Mouse (Mus musculus): Measurements from ENCODE around the gene Bcl2l14. TPM values are rescaled to one million over a fixed set of nuclear protein-coding genes. Genes with fewer than 3 reads are reported as not detected.

The Bcl2l14 gene
- polyA plus RNA-seq, 1 experiment from 2014 or later: 3.1 TPM

GRCm38 (mm10) chr6:134466671-134467229 lies 70.6 kb downstream of the Bcl2l14 start:
- Histone ChIP-seq H3K9ac (ENCODE audit: low read length) (no peak overlapping the region), H3K4me3 (ENCODE audit: low read depth, low read length) (no peak overlapping the region), H3K4me1 (replicated peaks; ENCODE audit: control insufficient read depth, insufficient read depth, low read length) (0 out of 2 replicates have a peak, but pooled peaks cover 3% of the 10 kb centered on the region), H3K27ac (ENCODE audit: low read depth) (no peak overlapping the region), H3K4me2 (ENCODE audit: low read length) (no peak overlapping the region), H3K27me3 (replicated peaks; ENCODE audit: control insufficient read depth, insufficient read depth, low read length) (no peaks in the 10 kb centered on the region), H3K36me3 (ENCODE audit: control insufficient read depth, insufficient read depth, low read length) (peaks cover 78% of the 10 kb centered on the region), H3K9me3 (ENCODE audit: control insufficient read depth, low read length) (no peaks in the 10 kb centered on the region)
- DNase-seq (ENCODE audit: low spot score) (no peak), ATAC-seq (replicated peaks; ENCODE audit: low FRiP score, low TSS enrichment, low read depth) (peak; percentile 87)
- WGBS: 62% methylated on average over 10 of the region's 10 CpGs

- 0 out of 2 replicates have a peak, but pooled peaks cover 3% of the 10 kb centered on the region for H3K4me1 ChIP-seq (replicated peaks; ENCODE audit: control insufficient read depth, insufficient read depth, low read length)
- peaks cover 65% of the 10 kb centered on the region for H3K36me3 ChIP-seq (ENCODE audit: control insufficient read depth, insufficient read depth, low read length)
- H3K27me3 ChIP-seq (replicated peaks; ENCODE audit: control insufficient read depth, insufficient read depth, low read length): no peaks in the 10 kb centered on the region
- no peak overlapping the region for H3K4me2 ChIP-seq (ENCODE audit: low read length)
- no peak for DNase-seq (ENCODE audit: low spot score)
- no peaks in the 10 kb centered on the region for H3K9me3 ChIP-seq (ENCODE audit: control insufficient read depth, low read length)
- 90% methylated on average over 2 of the region's 2 CpGs for WGBS
- no peak overlapping the region for H3K4me3 ChIP-seq (ENCODE audit: low read depth, low read length)
- H3K27ac ChIP-seq (ENCODE audit: low read depth): no peak overlapping the region
- no peak overlapping the region for H3K9ac ChIP-seq (ENCODE audit: low read length)
- ATAC-seq (replicated peaks; ENCODE audit: low FRiP score, low TSS enrichment, low read depth): no peak
Measured at GRCm38 (mm10) chr6:134469297-134469696, 73.2 kb downstream of the Bcl2l14 start.

- ATAC-seq (replicated peaks; ENCODE audit: low FRiP score, low TSS enrichment, low read depth) (peak; percentile 37; the same call in 1 of the 2 replicates), DNase-seq (ENCODE audit: low spot score) (peak; percentile 67)
- Histone ChIP-seq H3K9ac (ENCODE audit: low read length) (no peak overlapping the region), H3K27me3 (replicated peaks; ENCODE audit: control insufficient read depth, insufficient read depth, low read length) (no peaks in the 10 kb centered on the region), H3K9me3 (ENCODE audit: control insufficient read depth, low read length) (no peaks in the 10 kb centered on the region), H3K27ac (ENCODE audit: low read depth) (no peak overlapping the region), H3K4me2 (ENCODE audit: low read length) (no peak overlapping the region), H3K36me3 (ENCODE audit: control insufficient read depth, insufficient read depth, low read length) (peaks cover 56% of the 10 kb centered on the region), H3K4me3 (ENCODE audit: low read depth, low read length) (no peak overlapping the region), H3K4me1 (replicated peaks; ENCODE audit: control insufficient read depth, insufficient read depth, low read length) (0 out of 2 replicates have a peak, but pooled peaks cover 3% of the 10 kb centered on the region)
- 61% methylated on average over 14 of the region's 14 CpGs for WGBS
Measured at GRCm38 (mm10) chr6:134470857-134471256, 74.7 kb downstream of the Bcl2l14 start.

GRCm38 (mm10) chr6:134473143-134473561 lies 77.0 kb downstream of the Bcl2l14 start:
- H3K4me1 ChIP-seq (replicated peaks; ENCODE audit: control insufficient read depth, insufficient read depth, low read length): 0 out of 2 replicates have a peak, but pooled peaks cover 3% of the 10 kb centered on the region
- ATAC-seq (replicated peaks; ENCODE audit: low FRiP score, low TSS enrichment, low read depth) (no peak), DNase-seq (ENCODE audit: low spot score) (no peak)
- no peak overlapping the region for H3K9ac ChIP-seq (ENCODE audit: low read length)
- H3K9me3 ChIP-seq (ENCODE audit: control insufficient read depth, low read length): no peaks in the 10 kb centered on the region
- WGBS: 85% methylated on average over 7 of the region's 7 CpGs
- no peak overlapping the region for H3K27ac ChIP-seq (ENCODE audit: low read depth)
- no peaks in the 10 kb centered on the region for H3K27me3 ChIP-seq (replicated peaks; ENCODE audit: control insufficient read depth, insufficient read depth, low read length)
- H3K4me3 ChIP-seq (ENCODE audit: low read depth, low read length): no peak overlapping the region
- H3K36me3 ChIP-seq (ENCODE audit: control insufficient read depth, insufficient read depth, low read length): peaks cover 55% of the 10 kb centered on the region
- H3K4me2 ChIP-seq (ENCODE audit: low read length): no peak overlapping the region

- no peaks in the 10 kb centered on the region for H3K9me3 ChIP-seq (ENCODE audit: control insufficient read depth, low read length)
- no peak overlapping the region for H3K4me2 ChIP-seq (ENCODE audit: low read length)
- ATAC-seq (replicated peaks; ENCODE audit: low FRiP score, low TSS enrichment, low read depth) (no peak), DNase-seq (ENCODE audit: low spot score) (no peak)
- no peaks in the 10 kb centered on the region for H3K4me1 ChIP-seq (replicated peaks; ENCODE audit: control insufficient read depth, insufficient read depth, low read length)
- H3K27me3 ChIP-seq (replicated peaks; ENCODE audit: control insufficient read depth, insufficient read depth, low read length): no peaks in the 10 kb centered on the region
- no peak overlapping the region for H3K9ac ChIP-seq (ENCODE audit: low read length)
- no peak overlapping the region for H3K4me3 ChIP-seq (ENCODE audit: low read depth, low read length)
- 94% methylated on average over 10 of the region's 10 CpGs for WGBS
- no peak overlapping the region for H3K27ac ChIP-seq (ENCODE audit: low read depth)
- H3K36me3 ChIP-seq (ENCODE audit: control insufficient read depth, insufficient read depth, low read length): peaks cover 69% of the 10 kb centered on the region
Measured at GRCm38 (mm10) chr6:134479481-134479880, 83.4 kb downstream of the Bcl2l14 start.

GRCm38 (mm10) chr6:134486318-134486717 lies 90.2 kb downstream of the Bcl2l14 start:
- Histone ChIP-seq H3K9me3 (ENCODE audit: control insufficient read depth, low read length) (no peaks in the 10 kb centered on the region), H3K4me2 (ENCODE audit: low read length) (no peak overlapping the region), H3K27me3 (replicated peaks; ENCODE audit: control insufficient read depth, insufficient read depth, low read length) (no peaks in the 10 kb centered on the region), H3K4me3 (ENCODE audit: low read depth, low read length) (no peak overlapping the region), H3K27ac (ENCODE audit: low read depth) (no peak overlapping the region), H3K36me3 (ENCODE audit: control insufficient read depth, insufficient read depth, low read length) (peaks cover 39% of the 10 kb centered on the region), H3K9ac (ENCODE audit: low read length) (no peak overlapping the region), H3K4me1 (replicated peaks; ENCODE audit: control insufficient read depth, insufficient read depth, low read length) (no peaks in the 10 kb centered on the region)
- no peak for ATAC-seq (replicated peaks; ENCODE audit: low FRiP score, low TSS enrichment, low read depth)
- no peak for DNase-seq (ENCODE audit: low spot score)
- WGBS: 82% methylated on average over 9 of the region's 9 CpGs

Other genes starting within 250 kb of the Bcl2l14 start
- 35.0 and 36.2 TPM in 2 replicates for gene Lrp6, start 170.6 kb downstream of the Bcl2l14 start, polyA plus RNA-seq (2014; fragmentation: Nextera tagmentation; extraction: Ambion mirVana)
- gene Mansc1, start 236.2 kb downstream of the Bcl2l14 start, polyA plus RNA-seq (2014; fragmentation: Nextera tagmentation; extraction: Ambion mirVana): 6.2 and 6.3 TPM in 2 replicates
- 15.1 and 17.6 TPM in 2 replicates for gene Borcs5, start 243.2 kb downstream of the Bcl2l14 start, polyA plus RNA-seq (2014; fragmentation: Nextera tagmentation; extraction: Ambion mirVana)